Mouse (Mus musculus): ENCODE data around the gene Tmem37. TPM values are rescaled to one million over a fixed set of nuclear protein-coding genes. Genes with fewer than 3 reads are reported as not detected.

Tmem37 gene
- total RNA-seq, 4 experiments from 2014 or later = 1.3 to 2.6 (median 2.2) TPM

- DNase-seq (ENCODE audit: low spot score in 2 of 2) = no peak
These were observed 16.0 kb downstream of the Tmem37 start for GRCm38 (mm10) chr1:120057674-120058430.

- no peak for DNase-seq (ENCODE audit: low spot score in 2 of 2)
These were observed 16.8 kb downstream of the Tmem37 start for GRCm38 (mm10) chr1:120057044-120057443.

- no peak for DNase-seq (ENCODE audit: low spot score in 2 of 2)
These were observed 17.6 kb downstream of the Tmem37 start for GRCm38 (mm10) chr1:120056236-120056635.

DNA sequence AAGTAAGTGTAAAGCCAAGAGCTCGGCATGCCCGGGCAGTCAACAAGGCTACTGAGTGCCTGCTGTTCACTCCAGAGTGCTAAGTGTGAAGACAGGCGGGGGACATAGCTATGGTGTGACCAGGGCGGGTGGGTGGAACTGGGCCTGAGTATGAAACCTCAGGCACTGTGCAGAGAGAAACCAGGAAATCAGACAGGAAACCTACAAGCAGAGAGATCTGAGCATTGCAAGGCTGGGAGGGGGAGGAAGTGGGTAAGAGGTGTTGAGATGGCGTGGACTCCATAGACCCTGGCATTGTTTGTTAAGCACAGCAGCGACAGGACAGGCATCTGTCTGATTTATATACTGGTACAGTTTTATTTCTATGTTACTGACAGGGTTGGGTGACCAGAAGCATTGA lies 18.4 kb downstream of the Tmem37 start:
- DNase-seq (ENCODE audit: low spot score in 2 of 2) = no peak

GRCm38 (mm10) chr1:120054997-120055396 lies 18.9 kb downstream of the Tmem37 start:
- peak in 1 of 2 experiments; percentile 34 for DNase-seq (ENCODE audit: low spot score in 2 of 2)

- DNase-seq (ENCODE audit: low spot score in 2 of 2) = no peak
These were observed 22.8 kb downstream of the Tmem37 start for GRCm38 (mm10) chr1:120051070-120051469.

- DNase-seq (ENCODE audit: low spot score in 2 of 2) = no peak
These were observed 26.5 kb downstream of the Tmem37 start for GRCm38 (mm10) chr1:120047325-120047724.

GRCm38 (mm10) chr1:120044584-120044983 lies 29.3 kb downstream of the Tmem37 start:
- no peak for DNase-seq (ENCODE audit: low spot score in 2 of 2)

- no peak for DNase-seq (ENCODE audit: low spot score in 2 of 2)
These were observed 31.5 kb downstream of the Tmem37 start for GRCm38 (mm10) chr1:120042421-120042820.

- DNase-seq (ENCODE audit: low spot score in 2 of 2) = no peak
These were observed 35.3 kb downstream of the Tmem37 start for GRCm38 (mm10) chr1:120038594-120038993.

DNA sequence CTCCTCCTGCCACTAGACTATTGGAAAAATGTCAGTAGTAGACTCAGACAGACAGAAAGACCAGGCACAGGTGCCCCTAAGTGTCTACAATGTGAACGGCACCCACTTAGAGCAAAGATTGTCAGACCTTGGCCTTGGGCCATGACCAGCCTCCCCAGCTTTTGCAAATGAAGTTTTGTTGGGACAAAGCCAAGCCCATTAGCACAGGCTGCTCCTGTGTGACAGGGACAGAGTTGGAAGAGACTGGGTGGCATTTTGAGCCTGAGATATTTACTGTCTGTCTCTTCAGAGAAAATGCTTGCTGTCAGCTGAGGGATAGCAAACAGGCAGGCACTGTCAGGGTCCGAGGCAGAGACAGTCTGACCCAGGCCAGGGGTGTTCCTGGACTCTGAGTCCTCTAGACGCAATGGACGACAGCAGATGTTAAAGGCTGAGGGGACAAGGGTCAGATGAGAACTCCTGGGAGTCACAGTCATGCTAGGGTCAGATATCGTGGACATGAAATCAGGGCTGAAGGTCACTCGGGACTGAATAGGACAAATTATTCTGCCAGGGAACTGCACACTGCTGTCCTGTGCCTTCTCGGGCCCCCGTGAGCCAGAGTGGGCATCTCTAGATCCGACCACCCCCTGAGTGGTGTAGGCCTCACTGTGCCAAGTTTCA lies 36.7 kb downstream of the Tmem37 start:
- DNase-seq (ENCODE audit: low spot score in 2 of 2) = no peak

DNA sequence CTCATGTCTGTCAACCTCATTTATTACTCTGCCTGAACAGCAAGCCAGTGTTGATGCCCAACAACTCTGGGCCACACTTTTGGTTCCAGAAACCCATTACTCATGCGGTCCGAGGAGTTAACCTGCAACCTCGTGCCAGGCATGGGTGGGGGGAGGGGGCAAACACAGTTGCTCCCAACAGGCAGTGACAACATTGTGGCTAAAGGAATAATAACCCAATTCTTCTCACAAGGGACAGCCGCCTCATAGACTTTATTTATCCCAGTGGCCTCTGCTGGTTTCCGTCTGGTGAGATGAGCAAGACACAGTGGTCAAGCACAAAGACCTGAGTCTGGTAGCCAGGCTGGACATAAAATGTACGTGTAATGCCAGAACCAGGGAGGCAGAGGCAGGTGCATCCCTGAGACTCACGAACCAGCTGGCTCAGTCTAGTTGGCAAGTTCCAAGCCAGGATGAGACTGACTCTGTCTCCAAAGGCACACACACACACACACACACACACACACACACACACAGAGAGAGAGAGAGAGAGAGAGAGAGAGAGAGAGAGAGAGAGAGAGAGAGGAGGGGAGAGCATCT lies 38.3 kb downstream of the Tmem37 start:
- no peak for DNase-seq (ENCODE audit: low spot score in 2 of 2)

- DNase-seq (ENCODE audit: low spot score in 2 of 2) = no peak
These were observed 39.1 kb downstream of the Tmem37 start for GRCm38 (mm10) chr1:120034793-120035192.

DNA sequence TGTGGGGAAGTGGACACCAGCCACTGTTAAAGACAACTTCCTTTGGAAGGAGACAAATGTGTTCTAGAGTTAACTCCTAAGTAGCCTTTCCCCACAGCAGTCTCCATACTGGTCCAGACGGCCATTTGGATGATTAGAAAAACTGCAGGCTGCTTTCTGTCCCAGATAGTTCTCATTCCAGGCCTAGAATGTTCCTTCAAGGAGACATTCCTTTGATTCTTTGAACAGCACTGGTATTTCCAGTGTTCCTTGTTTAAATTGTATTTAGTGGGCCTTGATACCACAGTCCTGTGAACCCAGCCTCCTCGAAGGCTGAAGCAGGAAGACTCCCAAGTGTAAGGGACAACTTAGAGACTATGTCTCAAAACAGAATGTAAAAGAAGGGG lies 40.4 kb downstream of the Tmem37 start:
- DNase-seq (ENCODE audit: low spot score in 2 of 2) = no peak

DNA sequence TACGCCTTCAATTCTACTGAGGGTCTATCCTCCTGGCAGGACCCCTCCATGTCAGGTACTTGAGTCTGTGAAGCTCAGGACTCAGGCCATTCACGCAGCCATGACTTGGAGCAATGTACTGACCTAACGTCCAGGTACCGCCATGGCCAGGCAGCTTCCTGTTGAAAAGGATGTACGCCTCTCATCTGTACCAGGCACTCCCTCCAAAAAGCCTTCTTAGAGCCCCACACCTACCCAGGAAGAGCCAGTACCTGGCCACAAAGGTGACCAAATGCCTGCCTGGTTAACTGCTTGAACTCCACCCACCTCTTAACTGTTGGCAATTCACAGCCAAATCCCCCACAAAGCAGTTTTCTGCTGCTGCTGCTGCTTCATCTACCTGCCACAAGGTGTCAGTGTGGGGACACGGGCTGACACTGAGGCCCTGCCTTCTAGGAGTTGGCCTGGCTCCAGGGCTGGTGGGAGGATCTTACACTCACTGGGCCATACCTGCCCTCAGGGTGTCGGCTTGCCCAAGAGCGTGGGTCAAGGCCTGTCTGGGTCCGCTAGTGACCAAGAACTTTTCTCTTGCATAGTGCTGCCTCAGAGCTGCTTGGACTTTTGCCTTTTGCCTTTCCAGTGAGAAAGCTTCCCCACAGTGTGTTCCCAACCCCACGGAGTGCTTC lies 40.9 kb downstream of the Tmem37 start:
- DNase-seq (ENCODE audit: low spot score in 2 of 2) = peak; percentile 30 to 64

GRCm38 (mm10) chr1:120030474-120030873 lies 43.4 kb downstream of the Tmem37 start:
- no peak for DNase-seq (ENCODE audit: low spot score in 2 of 2)

DNA sequence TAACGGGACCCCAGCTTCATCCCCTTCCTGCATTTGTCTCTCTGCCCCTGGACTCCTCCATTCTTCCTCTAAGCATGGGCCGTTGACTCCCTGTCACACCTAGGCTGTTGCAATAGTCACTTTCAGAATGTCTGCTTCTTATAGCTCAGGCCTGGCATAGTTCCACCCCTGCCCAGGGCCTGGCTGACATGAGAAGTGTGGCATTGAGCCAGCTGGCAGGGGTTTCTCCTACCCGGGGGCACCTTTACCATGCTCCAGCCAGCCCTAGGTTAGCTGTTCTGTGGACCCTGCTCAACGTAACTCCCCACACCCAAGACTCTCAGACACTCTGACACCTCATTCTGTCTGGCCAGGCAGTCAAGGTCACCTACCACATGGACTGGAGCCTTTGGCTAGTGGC lies 46.2 kb downstream of the Tmem37 start:
- no peak for DNase-seq (ENCODE audit: low spot score in 2 of 2)

DNA sequence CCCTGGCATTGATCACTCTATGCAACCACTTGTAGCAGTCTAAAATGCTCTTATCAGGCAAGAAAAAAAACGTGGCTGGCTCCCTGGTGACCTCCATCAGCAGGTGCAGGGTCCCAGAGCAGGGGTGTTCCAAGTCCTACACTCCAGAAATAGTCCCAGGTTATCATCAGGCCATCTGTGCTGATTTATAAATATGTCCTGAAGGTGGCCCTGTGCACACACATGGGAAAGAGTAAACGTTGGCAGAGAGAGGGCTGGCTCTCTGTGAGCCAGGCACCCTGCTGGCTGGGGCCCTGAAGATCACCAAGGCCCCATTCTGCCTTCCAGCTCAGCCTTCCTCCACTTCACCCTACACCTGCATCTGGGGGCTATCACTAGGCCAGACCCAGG lies 48.8 kb downstream of the Tmem37 start:
- DNase-seq (ENCODE audit: low spot score in 2 of 2) = no peak

GRCm38 (mm10) chr1:120024331-120025049 lies 49.4 kb downstream of the Tmem37 start:
- no peak for DNase-seq (ENCODE audit: low spot score in 2 of 2)

GRCm38 (mm10) chr1:120021951-120022350 lies 51.9 kb downstream of the Tmem37 start:
- peak in 1 of 2 experiments; percentile 21 for DNase-seq (ENCODE audit: low spot score in 2 of 2)

GRCm38 (mm10) chr1:120020322-120020897 lies 53.5 kb downstream of the Tmem37 start:
- DNase-seq (ENCODE audit: low spot score in 2 of 2) = no peak
